Mouse (Mus musculus) urinary bladder, adult 18-20 months (tissue): Measurements from ENCODE around the gene Rsrp1.

Experiments used
- DNase-seq, 2 experiments: peaks; one replicate each; pipeline ENCODE4 v3.0.0; 2022; ENCODE audit warnings: low spot score in 2 of 2, mixed read lengths in 2 of 2

Rsrp1 gene

GRCm38 (mm10) chr4:134922111-134922924 is 1.1 kb upstream of the Rsrp1 start:
- no peak for DNase-seq

- DNase-seq, result peak; percentile 44 to 62
Observed at GRCm38 (mm10) chr4:134922925-134923244, 507 bp upstream of the Rsrp1 start.

DNA sequence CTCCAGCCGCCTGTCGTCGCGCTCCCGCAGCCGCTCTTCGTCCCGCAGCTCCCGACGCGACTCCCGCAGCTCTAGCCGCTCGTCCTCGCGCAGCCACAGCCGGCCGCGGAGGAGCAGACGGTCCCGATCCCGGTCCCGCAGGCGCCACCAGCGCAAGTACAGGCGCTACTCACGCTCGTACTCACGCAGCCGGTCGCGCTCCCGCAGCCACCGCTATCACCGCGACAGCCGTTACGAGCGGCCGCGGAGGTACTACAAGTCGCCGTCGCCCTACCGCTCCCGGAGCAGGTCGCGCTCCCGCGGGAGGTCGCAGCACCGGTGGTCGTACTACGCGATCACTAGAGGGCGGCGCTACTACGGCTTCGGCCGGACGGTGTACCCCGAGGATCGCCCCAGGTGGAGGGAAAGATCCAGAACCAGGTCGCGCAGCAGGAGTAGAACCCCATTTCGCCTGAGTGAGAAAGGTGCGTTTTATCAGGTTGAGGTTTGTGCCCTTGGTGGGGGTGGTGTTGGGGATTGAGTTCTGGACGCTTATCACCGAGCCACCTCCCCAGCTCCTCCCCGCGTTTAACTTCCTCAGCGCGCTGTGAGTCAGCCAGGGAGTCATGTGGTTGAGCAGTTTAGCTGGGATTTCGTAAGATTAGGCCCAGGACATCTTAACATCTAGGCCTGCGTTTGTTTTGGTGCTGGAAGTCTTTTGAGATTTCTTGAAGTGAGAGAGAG is 788 bp downstream of the Rsrp1 start:
- peak; percentile 60 to 80 for DNase-seq

DNA sequence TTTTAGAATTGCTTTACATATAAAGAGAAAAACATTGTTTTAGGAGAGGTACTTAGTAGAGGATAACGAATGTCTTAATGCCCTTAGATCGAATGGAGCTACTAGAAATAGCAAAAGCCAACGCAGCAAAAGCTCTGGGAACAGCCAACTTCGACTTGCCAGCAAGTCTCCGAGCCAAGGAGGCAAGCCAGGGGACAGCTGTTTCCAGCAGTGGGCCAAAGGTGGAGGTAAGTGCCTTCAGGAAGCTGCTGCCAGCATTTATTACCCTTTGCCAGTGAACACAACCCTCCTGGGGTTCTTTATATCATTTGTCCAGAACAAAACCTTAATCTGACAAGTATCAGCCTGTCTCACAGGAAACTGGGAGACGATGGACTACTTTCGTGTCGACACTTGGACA is 1.8 kb downstream of the Rsrp1 start:
- DNase-seq, result no peak

GRCm38 (mm10) chr4:134927815-134928463 is 4.5 kb downstream of the Rsrp1 start:
- DNase-seq, result no peak

- DNase-seq, result no peak
Observed at GRCm38 (mm10) chr4:134928464-134928836, 5.1 kb downstream of the Rsrp1 start.

GRCm38 (mm10) chr4:134929536-134929935 is 6.1 kb downstream of the Rsrp1 start:
- DNase-seq, result no peak

DNA sequence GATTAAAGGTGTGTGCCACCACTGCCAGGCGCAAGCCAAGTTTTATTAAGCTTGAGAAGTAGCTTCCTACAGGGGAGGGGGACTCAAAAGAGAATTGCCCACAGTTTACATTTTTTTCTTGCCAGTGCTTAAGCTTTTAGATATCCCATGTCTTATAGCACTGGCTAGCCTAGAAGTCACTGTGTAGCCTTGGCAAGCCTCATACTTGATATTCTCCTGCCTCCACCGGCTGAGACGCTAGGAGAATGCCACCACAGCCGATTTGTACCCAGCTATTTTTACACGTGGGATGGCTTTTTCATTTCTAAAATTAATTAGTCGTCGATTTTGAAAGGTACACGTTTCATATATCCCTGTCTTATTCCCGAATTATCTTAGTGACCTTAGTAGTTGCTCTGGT is 6.8 kb downstream of the Rsrp1 start:
- DNase-seq, result no peak

GRCm38 (mm10) chr4:134930684-134931481 is 7.5 kb downstream of the Rsrp1 start, which contains the start of gene Syf2:
Syf2 (plus strand) TSS chr4:134930898.
- peak; percentile 79 to 92 for DNase-seq

- no peak for DNase-seq
Observed at GRCm38 (mm10) chr4:134937240-134938176, 14.1 kb downstream of the Rsrp1 start.

GRCm38 (mm10) chr4:134939900-134940299 is 16.5 kb downstream of the Rsrp1 start:
- DNase-seq, result no peak

DNA sequence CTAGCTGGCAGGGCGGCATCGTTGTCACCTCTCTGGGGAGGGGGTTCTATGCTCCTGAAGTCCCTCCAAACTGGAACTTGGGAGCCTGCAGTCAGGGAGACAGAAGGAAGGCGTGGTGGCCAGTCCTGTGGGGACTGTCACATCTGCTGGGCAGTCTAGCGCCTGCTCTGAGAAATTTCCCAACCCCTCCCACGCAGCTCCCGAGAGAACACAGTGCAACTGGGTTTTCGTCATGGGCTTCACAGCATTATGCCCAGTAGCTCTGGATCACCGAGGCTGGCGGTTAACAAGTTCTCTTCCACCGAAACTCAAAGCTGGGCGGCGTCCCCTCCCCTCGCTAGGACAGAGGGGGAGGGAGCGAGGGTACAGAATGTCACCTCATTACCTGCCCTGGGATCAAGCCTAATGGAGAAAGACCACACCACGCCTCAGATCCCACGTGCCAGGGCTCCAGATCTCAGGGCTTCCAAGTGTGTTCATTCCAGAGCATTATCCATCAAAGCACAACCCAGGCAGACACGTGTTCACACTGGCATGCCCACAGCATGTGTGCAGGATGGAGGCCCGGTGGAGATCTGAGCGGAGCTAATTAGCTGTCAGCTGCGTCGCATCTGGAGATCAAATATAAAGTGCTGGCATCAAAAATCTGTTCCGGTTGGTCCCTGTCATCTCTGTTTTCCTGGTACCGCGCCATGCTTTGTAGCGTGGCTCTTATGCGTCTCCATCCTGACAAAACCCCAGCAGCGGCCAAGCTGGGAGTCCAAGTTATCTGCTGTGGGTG is 20.6 kb downstream of the Rsrp1 start:
- no peak for DNase-seq

DNA sequence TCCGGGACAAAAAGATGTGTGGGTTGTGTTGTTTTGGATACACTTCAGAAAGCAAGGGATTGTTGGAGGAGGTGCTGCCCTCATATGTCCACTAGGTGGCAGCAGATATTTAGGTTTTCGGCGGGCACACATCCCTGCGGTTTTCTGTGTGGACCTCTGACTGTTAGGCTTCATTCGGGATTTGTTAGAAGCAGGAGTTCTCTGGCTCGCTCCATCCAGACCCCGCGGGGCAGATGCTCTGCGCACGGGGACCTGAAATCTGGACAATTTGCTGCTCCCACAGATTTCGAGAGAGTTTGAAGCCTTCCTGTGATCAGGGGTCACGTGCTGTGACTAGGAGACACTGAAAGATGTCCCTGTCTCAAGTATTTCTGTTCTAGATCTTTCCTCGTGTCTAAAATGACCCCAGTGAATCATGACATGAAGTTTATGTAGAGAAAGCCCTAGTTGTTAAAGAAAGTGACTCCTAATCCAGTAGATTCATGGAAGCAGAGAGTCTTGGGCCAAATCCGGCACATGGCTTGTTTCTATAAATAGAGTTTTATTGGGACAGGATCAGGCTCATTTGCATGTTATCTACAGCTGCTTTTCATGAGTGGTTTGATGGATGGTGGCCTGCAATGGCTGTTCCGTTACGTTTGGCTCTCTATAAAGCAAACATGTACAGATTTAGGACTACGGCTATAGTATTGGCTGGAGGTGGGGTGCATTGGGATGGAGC is 22.8 kb downstream of the Rsrp1 start:
- DNase-seq, result peak in 1 of 2 experiments; percentile 48

DNA sequence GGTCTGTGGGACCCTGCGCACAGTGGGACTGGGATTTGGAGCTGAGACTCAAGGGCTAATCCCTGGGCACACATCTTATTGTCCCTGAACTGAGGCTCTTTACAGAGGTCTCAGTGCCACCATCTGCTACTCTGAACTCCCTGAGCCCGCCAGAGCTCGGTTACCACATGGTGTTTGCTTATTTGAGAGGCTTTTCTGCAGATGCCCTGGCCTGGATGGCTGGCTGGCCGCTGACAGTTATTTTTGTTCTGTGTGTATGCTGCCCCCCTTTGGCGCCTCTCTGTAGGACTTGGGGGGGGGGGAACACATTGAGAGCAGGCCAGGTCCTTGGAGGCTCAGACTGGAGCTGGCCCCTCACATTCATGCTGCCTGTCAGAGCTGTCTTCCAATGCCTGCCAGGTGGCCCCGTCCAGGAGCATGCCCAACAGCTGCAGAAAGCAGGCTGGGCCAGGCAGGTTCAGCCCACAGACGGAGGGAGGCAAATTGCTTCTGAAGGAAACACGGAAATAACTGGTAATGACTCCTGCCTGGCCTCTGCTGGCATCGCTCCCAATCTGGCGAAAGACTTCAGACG is 27.2 kb downstream of the Rsrp1 start:
- peak; percentile 27 to 44 for DNase-seq

DNA sequence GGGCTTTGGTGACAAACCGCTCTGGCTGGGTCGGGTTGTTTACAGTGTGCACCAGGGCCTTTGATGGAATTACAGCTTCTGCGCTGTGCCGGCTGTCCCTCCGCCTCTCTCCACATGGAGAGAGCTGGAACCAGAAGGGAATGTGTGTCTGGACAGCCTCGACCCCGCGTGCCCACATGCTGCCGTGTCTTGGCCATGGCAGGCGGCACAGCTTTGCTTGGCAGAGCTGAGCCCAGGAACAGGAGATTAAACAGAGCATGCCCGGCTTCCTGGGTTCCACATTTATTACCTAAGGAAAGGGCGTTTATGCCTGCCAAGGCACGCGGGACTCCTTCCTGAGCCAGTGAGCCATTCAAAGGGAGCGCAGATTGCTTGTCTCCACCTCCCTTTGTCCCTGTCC is 31.1 kb downstream of the Rsrp1 start:
- DNase-seq, result no peak

DNA sequence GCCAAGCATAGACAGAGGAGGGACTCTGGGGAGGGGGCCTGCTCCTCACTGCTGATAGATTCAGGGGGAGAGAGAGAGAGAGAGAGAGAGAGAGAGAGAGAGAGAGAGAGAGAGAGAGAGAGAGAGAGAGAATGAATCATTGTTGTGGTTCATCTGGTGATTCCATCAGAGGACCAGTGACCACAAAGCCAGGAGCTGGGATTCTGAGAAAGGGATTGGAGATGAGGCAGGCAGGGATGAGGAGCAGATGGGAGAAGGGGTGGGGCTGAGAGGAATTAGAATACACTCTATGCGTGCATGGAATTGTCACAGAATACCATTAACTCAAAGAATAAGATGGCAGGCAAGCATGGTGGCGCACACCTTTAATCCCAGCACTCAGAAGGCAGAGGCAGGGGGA is 31.8 kb downstream of the Rsrp1 start:
- DNase-seq, result no peak

DNA sequence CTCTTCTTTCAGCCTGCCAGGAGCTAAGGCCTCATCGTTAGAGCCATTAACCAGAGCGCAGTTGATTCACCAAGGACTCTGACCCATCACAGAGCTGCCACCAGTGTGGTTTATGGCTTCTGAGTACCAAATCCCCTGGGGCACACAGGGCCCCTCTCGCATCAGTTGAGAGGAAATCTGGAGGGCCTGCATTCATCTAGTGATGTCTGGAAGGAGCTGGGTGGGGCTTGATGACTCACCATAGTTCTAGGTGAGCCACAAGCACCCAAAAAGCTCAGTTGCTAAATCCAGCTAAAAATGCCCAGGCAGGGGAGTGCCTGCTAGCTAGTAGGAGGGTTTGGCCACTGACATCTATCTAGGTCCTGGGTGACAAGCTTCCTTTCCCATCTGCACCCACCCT is 32.5 kb downstream of the Rsrp1 start:
- no peak for DNase-seq

- peak in 1 of 2 experiments; percentile 42 for DNase-seq
Observed at GRCm38 (mm10) chr4:134956328-134956727, 32.9 kb downstream of the Rsrp1 start.
